Mouse (Mus musculus) heart, adult 2 months (tissue): ENCODE results near the gene Hspd1.

ENCODE experiments used
- CTCF ChIP-seq: fragments of 200-600 bp; IDR thresholded peaks from 2 replicates; pipeline ENCODE4 v1.8.1; 2022; ENCODE audit warnings: antibody characterized with exemption, mild to moderate bottlenecking, moderate library complexity
- POLR2A ChIP-seq: fragments of 200-500 bp; IDR thresholded peaks from 2 replicates; pipeline ENCODE4 v1.6.1; 2011; ENCODE audit warnings: mild to moderate bottlenecking, low read depth, low read length, control low read depth; ENCODE audit not compliant: insufficient read depth

DNA sequence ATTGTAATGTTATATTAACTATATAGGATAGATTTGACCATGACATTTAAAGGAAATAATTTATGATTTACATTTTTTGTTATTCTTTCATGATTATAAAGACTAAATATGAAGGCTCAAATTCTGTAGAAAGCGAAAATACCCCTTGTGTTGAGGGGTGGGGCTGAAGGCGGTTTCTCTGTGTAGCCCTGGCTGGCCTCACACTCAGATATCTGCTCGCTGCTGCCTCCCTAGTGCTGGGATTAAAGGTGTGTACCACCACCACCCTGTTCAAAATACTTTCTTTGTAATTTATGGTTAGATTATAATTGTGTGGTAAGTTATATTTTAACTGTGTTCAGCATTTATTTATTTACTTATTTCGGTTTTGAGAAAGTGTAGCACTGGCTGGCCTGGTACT lies 26.3 kb downstream of the Hspd1 start:
- no peak for TF ChIP-seq POLR2A
- no peak for TF ChIP-seq CTCF
